Mouse (Mus musculus): ENCODE measurements at regions not wholly inside any gene's neighbourhood (a gene's known extent, or its start where the extent isn't known, plus 50 kb on each side); places are given as distances from the start of the nearest gene placed in this dataset.

DNA sequence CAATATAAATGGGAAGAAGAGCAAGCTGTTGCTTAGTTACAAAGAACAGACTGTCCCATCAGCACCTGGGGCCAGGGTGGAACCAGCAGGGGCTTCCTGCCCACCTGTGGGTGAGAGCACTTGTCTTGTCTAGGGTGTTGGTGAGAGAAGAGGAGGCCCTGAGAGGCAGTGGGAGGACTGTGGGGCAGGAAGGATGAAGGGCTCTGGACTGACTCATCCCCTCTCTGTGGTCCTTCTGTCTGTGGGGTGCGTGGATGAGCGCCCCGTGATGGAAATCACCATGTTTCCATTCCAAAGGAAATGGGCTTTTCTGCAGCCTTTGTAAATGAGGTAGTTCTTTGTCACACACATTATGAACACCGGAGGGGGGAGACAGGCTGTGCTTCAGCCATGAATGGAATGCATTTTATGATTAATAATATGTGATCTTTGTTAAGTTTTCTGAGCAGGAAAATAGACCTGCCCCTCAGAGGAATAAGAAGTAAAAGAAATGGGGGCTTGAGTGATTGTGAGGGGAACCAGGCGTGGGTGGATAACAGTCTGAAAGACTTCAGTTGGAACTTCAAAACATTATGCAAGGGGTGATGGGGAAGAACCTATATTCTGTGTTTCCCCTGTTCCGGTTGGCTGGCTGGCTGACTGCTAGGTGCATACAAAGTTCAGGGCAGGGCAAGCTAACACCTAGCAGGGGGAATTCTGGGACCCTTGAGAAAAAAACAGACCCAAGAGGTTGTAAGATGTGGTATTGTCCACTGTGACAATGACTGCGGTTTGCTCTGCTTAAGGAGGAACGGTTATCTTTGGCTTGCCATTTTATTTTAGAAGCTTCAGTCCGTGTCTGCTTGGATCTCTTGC, 237.3 kb downstream of the Gadd45g start:
- no peak for DNase-seq (ENCODE audit: low read depth in 1 of 2, low spot score in 2 of 2)

DNA sequence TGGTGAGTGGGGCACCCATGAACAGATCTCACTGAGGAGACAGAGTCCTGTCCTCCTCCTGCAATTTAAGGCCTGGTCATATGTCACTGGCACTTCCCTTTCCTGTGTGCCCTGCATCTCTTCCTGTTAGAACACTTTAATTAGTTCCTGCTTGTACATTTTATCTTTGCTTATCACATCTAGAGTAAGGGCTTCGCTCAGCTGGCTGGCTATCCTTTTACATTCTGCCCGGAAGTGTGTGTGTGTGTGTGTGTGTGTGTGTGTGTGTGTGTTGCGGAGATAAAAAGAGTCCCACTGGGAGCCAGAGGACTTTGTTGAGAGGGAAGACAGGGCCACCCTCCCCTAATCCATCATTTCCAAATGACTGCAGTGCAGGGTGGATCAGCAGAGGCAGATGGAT, 238.6 kb downstream of the Gadd45g start:
- no peak for DNase-seq (ENCODE audit: low read depth in 1 of 2, low spot score in 2 of 2)

DNA sequence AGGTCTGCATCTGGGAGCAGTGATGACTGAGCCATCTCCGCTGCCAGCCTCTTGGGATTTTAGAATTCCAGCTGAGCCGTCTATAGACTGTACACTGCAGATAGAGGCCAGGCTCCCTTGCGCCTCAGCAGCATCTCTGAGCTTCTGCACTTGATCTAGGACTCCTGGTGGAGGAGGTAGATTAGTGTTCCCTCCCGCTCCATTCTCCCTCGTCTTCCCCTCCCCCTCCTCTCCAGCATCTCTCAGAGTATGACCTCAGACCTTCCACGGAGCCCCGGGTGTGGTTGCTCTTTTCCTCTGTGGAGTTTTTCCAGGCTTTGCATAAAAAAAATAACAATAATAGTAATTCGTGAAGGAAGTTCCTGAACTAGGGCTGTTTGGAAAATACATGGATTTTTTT, 241.8 kb downstream of the Gadd45g start:
- no peak for DNase-seq (ENCODE audit: low read depth in 1 of 2, low spot score in 2 of 2)

DNA sequence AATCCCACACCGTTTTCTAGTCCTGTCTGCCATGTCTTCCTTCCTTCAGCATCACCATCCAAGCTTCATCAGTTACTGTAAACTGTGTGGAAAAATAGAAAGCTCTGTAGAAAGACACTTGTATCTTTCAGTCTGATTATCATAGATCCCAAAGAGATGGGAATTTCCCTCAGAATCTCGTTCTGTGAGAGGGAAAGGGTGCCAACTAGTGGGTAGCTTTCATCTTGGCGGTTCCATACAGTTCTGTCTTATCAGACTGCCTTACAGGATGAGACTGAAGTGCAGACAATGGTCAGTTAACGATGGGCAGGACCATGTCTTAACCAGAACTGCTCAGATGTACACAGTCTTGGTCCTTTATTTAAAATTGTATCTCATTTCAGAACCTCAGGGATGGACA, 243.9 kb downstream of the Gadd45g start:
- DNase-seq (ENCODE audit: low read depth in 1 of 2, low spot score in 2 of 2), result no peak

DNA sequence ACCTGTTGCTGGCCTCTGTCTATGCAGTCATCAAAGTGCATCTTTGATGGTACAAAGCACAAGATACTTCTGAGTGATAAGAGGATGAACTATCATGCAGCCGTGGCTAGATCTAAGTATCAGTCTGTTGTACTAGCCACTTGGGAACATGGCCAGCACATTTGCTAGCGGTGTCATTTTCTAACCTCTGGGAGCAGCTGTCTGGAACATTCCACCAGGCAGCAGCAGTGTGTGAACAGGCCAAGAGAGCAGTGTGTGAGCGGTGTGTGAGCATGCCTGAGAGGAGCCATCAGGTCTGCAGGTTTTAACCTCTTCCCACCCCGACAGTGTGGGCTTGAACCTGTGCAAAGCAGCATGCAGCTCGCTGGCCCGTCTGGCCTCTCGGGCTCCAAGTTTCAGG, 248.3 kb downstream of the Gadd45g start:
- DNase-seq (ENCODE audit: low read depth in 1 of 2, low spot score in 2 of 2), result no peak

DNA sequence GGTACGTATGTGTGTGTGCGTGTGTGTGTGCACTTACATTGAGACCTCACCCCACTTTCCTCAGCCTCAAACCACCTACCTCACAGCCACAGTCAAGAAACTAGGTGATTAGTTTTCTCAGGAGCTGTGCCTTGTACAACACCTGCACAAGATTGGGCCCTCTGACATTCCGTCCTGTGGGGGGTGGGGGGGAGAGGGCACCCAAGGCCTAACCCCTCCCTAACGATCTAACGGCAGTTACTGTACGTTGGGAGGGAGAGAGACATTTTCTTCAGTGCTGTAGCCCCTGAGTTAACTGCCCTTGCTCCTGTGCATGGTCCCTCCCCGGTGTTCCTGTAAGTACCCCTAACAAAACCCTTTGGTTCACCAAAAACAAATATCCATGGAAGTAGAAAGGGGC, 250.0 kb downstream of the Gadd45g start:
- no peak for DNase-seq (ENCODE audit: low read depth in 1 of 2, low spot score in 2 of 2)

DNA sequence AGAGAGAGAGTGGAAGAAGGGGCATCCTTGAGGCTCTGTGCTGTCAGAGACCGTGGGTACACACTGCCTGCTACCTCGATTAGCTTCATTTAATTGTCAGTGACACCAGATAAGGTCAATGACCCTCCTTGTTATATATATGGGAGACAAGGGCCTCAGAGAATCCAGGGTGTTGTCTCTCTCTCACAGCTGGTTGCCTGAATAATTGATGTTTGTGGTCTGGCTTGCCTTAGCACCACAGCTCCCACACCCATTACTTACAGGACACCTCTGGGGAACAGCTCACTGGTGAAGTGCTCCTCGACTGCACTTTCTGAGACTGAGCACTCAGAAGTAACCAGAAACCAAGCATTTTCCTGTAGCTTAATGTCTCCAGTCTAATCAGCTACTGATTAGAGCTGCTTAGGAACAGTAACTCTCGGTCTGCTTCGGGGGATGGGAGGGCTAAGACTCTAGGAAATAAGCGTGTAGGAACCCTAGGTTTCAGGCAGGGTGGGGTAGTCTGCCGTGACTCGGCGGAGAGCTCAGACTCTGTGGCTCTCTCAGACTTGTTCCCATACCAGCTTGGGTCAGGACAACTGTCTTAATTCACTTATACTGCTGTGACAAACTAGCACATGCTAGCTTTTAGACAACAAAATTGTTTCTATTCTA, 259.6 kb downstream of the Gadd45g start:
- no peak for DNase-seq (ENCODE audit: low read depth in 1 of 2, low spot score in 2 of 2)

DNA sequence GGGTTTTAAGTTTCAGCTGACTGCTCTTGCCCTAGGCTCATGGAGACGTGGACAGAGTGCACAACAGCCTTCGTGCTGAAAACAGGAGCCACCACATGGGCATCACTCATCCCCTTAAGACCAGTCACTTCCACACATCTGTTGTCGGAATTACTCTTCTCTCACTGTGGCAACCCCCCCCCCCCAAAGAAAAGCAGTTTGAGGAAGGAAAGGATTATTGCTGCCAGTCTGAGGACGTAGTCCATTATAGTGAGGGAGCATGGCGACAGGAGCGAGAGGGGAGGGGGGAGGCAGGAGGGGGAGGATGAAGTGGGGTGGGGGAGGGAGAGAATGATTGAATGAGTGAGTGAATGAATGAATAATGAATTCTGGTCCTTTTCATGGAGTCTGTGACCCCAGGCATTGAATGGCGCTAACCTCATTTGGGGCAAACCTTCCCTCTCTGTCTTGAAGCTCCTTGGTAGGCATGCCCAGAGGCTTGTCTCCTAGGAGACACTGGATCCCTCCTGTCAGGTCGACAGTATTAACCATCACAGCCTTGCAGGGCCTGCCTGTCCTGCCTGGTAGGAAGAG, 262.0 kb downstream of the Gadd45g start:
- no peak for DNase-seq (ENCODE audit: low read depth in 1 of 2, low spot score in 2 of 2)

DNA sequence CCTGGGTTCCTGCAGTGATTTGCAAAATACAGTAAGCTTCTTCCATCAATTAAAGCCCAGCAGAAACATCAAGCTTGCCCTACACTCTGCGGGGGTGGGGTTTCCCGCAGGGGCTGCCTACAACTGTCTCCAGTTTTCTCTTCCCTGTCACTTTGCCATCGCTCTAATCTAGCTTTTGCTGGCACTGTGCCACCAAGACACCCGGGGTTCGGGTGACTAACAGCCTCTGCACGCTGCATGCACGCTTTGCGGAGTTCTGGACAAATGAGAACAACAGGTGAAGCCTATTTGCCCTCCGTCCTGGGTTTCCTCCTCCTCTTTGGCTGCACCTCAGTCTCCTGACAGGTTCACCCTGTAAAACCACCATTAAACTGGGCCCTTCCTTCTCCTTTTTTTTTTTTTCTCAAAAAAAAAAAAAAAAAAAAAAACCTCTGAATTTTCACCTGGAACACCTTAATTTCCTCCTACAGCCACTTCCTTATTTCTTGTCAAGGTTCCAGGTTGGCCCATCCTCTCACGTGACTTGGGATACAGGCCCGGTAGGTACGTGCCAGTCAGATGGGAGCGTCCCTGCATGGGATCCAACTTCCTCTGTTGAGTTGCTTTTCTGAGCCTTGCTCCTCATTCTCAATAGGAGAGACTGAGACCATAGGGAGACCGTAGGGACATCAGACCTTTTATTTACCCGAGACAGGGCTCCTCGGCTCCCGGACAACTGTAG, 262.7 kb downstream of the Gadd45g start:
- DNase-seq (ENCODE audit: low read depth in 1 of 2, low spot score in 2 of 2), result no peak

DNA sequence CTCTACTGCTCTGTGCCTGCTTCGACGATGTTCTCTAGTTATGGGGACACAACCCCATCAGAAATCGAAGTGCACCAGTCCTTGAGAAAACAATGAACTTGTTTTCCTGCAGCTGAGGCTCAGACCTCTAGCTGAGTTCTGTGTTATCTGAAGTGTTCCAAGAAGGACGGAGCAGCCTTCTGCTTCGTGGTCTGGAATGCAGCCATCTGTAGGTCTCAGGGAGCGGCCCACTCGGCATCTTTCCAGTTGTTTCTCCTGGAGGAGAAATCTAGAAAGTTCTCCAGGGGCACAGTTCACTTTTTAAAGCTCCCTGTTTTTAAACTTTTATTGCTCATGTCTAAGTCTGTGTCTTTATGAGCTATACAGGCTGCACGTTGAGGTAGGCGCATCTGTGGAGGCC, 264.3 kb downstream of the Gadd45g start:
- no peak for DNase-seq (ENCODE audit: low read depth in 1 of 2, low spot score in 2 of 2)

DNA sequence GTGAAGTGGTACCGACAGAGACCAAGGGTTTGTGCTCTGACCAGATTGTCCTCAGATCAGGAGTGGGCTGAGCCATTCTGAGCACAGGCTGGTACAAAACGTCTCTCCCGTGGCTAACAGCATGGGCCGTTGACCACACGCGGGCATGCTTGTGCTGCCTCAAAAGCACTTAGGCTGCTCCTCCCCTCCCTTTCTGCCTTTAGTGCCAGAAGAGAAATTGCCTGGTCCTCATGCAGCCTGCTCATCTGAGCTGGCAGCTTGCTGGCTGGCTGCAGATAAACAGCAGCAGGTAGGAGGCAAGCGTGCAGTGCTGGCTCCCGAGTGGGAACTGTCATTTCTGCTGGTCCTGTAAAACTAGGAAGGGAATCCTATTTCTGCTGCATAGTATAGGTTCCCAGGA, 267.1 kb downstream of the Gadd45g start:
- no peak for DNase-seq (ENCODE audit: low read depth in 1 of 2, low spot score in 2 of 2)

DNA sequence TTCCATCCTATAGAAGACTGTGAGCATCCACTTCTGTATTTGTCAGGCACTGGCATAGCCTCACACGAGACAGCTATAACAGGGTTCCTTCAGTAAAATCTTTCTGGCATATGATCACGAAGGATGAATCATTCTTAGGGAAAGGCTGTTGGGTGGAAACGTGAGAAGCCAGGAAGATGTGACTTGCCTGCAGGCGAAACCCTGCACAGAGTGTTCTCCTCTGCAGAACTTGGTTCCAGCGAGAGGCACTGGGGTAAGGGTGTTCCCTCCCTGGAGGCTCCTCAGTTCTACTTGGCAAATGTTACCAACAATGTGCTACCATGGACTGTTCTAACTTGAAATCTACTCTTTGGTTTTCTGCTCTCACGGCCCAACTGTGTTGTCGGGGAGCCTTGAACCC, 268.0 kb downstream of the Gadd45g start:
- DNase-seq (ENCODE audit: low read depth in 1 of 2, low spot score in 2 of 2), result no peak

DNA sequence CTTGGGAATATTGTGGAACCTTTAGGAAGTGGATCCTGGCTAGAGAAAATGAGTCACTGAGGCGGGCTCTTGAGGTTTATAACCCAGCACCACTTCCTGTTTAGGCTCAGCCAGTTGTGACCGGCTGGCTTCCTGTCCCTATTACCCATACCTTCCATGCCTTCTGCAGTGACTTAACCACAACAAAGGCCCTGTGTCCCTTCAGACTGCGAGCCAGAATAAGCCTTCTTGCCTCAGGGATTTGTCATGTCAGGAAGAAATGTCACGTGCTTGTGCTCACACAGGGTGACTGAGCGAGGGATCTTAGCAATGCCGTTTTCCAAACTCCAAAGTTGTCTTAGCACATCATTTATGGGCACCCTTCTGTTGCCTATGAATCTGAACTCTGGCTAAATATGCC, 268.5 kb downstream of the Gadd45g start:
- DNase-seq (ENCODE audit: low read depth in 1 of 2, low spot score in 2 of 2), result no peak

DNA sequence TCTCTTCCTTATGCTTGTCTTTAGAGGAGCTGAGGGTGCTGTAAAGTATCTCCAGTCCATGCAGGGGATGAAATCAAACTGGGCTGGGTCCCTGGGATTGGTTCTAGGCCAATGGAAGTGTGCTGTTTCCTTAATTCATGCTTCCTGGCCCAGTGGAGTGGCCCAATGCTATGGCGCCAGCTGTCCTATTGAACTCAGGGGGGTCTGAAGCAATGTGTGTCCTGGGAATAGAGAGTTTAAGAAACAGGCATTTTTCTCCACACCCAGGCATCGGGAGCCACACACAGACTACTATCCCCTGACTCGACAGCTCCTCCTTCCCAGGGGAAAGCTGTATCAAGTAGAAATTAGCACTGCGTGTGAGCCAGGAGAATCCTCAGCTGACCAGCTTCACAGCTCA, 269.8 kb downstream of the Gadd45g start:
- DNase-seq (ENCODE audit: low read depth in 1 of 2, low spot score in 2 of 2), result no peak

DNA sequence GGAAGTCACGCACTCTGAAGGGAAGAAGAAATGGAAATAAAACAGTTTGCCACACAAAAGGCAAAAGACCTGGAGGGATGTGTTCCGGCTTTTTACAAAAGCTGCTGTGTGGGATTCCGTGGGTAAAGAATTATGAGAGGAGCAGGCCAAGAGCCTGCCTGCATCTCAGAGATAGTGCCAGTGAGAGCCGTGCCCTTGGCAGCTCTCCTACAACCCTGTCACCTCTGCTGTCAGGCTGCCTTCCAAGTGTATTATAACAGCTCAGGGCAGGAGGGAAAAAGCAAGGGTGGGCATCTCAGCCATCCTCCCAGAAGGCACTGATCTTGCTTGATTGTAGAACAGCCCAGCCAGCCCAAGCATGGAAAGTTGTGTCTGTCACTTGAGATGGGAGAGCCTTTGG, 270.3 kb downstream of the Gadd45g start:
- no peak for DNase-seq (ENCODE audit: low read depth in 1 of 2, low spot score in 2 of 2)

DNA sequence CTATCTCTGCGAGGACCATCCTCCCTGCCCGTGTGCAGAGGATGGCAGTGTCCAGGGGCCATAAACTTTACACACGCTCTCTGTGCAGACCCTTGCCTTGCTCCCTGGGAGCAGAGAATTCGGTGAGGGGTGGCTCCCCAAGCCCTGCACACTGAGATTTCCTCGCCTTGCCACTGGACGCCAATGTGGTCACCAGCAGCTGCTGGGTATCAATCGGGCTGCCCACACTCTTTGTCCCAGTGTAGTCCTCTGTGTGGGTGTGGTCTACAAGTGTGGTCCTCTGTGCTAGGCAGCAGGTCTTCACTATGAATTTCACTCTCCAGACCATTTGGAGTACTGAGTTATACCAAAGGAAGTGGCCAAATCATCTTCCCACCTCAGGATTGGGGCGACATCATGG, 274.3 kb downstream of the Gadd45g start:
- DNase-seq (ENCODE audit: low read depth in 1 of 2, low spot score in 2 of 2), result no peak

DNA sequence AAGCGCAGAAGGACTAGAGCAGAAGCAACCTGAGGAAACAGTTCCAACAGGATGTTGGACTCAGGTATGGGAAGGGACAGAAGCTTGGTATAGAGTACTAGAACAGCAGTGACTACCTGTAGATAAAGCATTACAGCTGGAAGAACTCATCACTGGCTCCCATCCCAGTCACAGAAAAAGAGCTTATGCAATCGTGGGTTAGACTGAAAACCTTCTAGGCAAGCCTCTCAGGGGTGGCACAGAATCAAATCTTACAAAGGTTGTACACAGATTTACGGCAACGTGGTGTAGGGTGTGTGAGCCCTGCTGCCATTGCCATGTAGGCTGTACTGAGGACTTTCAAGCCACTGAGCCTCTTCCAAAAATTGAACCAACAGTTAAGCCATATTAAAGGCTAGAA, 278.6 kb downstream of the Gadd45g start:
- no peak for DNase-seq (ENCODE audit: low read depth in 1 of 2, low spot score in 2 of 2)

DNA sequence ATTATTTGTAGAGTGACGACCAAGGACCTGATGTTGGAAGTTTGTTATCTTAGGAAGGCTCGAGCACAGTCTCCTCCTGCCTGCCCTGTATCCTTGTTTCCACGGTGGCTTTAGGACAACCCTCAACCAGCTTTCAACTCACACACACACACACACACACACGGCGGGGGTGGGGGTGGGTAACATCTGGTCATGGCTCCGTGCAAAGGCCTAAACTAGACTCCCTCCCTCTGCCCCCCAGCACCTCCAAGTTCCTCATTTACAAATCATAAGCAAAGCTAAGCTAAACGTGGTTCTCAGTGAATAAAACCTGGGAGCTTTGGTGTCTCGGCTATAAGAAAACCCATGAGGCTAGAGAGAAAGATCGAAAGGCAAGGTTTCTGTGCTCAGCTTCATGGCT, 281.3 kb downstream of the Gadd45g start:
- no peak for DNase-seq (ENCODE audit: low read depth in 1 of 2, low spot score in 2 of 2)

DNA sequence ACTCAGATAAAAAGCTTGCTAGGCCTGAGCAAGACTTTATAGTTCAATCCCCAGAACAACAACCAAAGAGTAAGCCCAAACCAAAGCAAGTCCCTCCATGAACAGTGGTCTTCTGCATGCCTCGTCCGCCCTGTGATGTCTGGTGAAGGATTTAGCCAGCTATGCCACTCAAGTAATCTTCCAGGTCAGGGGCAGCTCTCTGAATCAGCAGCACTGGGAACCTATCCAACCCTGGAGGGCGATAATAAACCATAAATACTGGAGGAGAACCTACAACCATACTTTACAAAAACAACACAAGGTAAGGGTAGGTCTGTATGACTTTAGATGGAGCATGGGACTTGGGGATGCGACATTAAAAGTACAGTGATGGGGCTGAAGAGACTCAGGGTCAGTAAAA, 283.0 kb downstream of the Gadd45g start:
- no peak for DNase-seq (ENCODE audit: low read depth in 1 of 2, low spot score in 2 of 2)

DNA sequence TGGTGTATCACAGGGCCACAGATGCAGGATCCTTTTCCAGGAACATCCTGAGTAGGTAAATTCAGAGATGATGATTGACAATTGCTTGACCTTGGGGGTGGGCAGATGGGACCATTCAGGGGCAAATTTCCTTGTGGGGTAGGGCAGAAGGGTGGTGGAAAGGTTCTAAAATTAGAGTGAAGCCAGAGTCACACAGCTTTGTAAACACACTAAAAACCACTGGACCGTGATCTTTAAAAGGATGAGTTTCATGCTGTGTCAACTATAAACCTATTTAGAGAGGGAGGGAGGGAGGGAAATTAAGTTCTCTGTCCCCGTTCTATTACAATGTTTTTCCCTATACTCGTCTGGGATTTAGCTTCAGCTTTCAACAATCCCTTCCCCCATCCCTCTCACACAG, 286.7 kb downstream of the Gadd45g start:
- DNase-seq (ENCODE audit: low read depth in 1 of 2, low spot score in 2 of 2), result no peak

DNA sequence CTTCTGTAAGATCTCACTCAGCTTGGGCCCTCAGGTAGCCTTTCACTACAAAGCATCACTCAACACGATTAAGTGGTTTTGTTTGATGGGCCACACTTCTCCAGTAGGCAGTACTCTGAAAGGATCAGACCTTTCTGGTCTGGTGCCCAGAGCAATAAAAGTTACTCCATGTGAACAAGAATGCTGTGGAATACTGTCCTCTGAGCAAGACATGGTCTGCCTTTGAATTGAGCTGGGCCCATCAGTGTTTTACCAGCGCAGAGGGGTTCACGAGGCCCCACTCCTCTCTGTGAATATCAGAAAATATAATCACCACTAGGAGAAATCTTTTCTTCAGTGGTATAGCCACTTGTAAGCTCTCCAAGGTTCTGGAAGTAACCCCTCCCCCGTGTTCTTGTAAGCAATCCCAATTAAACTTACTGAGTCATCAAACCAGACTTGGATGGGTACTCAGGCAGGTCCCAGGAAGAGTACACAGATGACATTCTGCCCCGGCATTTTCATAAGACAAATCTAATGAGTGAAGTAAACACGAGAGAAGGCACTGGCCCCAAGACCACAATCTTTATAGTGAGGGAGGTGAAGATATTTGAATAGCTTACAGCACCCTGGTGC, 292.0 kb downstream of the Gadd45g start:
- no peak for DNase-seq (ENCODE audit: low read depth in 1 of 2, low spot score in 2 of 2)

Data from monocyte, adult 2 months (primary cell).